Mouse (Mus musculus): Measurements from ENCODE around the gene Dyrk1a.

DNA sequence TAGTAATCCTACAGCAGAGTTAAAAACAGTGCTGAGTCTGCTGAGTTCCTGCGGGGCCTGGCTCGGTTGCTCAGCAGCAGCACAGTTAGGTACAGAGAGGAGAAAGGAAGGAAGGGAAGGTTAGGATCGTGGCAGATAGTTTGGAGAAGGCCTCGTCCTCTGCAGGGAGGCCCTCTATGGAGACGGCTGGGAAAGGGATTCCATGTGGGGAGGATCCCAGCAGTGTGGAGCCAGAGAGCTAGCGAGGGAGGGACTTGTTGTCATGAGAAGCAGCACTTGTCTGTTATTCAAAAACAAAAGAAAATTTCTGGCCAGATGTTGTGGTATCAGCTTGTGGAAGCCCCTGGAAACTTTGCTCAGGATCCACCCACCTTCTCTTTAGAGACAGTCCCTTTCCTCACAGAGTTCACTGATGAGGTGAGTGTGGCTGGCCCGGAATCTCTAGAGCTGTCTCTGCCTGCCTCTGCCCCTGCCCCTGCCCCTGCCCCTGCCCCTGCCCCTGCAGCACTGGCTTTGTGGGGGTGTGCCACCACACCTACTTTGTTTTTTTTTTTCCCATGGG is 11.1 kb downstream of the Dyrk1a start:
- TF ChIP-seq CTCF (IDR thresholded peaks at IDR 0.05; ENCODE audit: borderline replicate concordance, insufficient read depth, low read depth, low read length) (no peak), POLR2A (IDR thresholded peaks at IDR 0.05; ENCODE audit: borderline replicate concordance, insufficient read depth, low read length) (no peak)

Measured in cerebellum, adult 2 months (tissue).